Mouse (Mus musculus): ENCODE results near the gene Syt9.

Syt9 gene

GRCm38 (mm10) chr7:107370232-107371125 is at the start of gene Syt9:
Syt9 (plus strand) TSS chr7:107370728.
- DNase-seq (ENCODE audit: extremely low read depth, low read depth), result no peak

DNA sequence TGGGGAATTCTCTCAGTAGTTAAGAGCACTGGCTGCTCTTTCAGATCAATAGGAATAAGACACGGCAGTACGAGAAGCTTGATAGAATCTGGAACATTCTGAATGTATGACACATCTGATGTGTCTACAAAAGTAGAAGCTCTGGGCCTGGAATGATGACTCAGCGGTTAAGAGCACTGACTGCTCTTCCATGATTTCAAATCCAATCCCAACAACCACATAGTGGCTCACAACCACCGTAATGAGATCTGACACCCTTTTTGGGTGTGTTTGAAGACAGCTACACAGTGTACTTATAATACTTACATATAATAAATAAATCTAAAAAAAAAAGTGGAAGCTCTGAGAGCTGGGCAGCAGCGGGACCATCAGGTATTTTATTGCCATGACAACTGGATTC is 31.5 kb upstream of the Syt9 start:
- no peak for DNase-seq (ENCODE audit: extremely low read depth, low read depth)

DNA sequence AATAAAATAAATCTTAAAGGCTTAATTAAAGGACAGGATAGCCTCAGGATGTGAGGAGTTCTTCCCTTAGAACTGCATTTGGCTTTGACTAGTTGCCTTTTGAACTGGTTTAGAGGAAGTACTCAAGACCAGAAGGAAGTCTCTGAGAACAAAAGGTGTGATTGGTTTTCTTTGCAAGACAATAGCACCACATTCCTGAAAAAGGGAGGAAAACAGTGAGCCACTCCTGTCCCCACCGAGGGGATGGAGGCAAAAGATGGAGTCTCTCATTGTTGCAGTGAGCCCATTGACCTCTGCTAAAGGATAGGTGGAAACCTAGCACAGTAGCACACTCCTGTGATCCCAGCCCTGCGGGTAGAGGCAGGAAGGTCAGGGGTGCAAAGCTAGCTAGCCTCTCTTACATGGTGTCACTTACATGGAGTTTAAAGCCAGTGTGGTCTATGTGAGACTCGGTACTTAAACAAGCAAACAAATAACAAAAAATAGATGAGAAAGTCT is 30.9 kb upstream of the Syt9 start:
- DNase-seq (ENCODE audit: extremely low read depth, low read depth), result no peak

GRCm38 (mm10) chr7:107340221-107340620 is 30.3 kb upstream of the Syt9 start:
- DNase-seq (ENCODE audit: extremely low read depth, low read depth), result no peak

GRCm38 (mm10) chr7:107341519-107342190 is 28.9 kb upstream of the Syt9 start:
- no peak for DNase-seq (ENCODE audit: extremely low read depth, low read depth)

DNA sequence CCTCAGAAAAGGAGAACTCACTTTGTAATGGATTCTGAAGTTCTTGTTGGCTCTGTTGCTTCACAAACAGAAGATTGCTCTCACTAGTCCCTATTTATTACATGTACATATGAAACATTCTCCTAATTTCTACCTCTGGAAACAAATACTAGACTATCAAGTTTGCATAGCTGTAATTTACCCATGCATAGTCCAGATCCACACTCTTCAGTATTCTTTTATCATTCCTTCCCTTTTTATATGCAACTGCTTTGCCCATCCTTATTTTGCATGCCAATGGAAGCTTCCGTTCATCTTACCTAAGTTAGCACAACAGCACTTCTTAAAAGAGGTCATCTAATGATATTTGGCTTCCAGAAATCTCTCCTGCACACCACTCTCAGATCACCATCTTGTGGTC is 21.3 kb upstream of the Syt9 start:
- no peak for DNase-seq (ENCODE audit: extremely low read depth, low read depth)

DNA sequence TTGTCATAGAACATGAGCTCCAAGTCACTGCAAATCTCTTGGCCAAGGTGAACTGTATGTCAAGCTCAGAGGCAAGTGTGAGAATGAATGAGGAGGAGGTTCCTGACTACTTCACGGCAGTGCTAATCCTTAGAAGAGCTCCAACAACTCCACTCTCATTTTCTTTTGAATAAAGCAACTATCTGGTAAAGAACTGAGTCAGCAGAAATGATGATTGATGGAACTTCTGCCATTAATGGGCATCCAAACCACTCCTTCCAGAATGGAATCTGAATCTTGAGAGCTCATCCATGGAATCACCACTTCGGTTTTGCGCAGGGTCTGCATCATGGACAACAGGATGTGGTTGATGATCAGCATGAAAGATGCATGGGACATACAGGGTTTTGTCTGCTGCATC is 8.4 kb upstream of the Syt9 start:
- DNase-seq (ENCODE audit: extremely low read depth, low read depth), result no peak

DNA sequence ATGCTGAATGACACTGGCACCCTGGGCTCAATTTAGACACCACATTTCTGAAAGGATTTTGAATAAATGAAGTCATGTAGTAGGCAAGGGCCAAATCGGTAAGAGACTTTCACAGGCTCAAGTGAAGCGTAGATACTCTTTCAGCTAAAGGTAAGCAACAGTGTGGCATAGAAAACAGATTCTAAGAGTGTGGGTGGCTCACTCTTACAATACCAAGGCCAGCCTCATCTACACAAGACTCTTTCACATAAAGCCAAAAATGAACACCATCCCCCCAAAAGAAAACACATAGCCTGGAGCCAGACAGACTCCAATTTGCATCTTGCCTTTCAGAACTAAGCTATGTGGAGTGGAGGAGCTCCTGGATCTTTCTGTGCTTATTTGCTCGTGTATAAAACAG is 7.9 kb upstream of the Syt9 start:
- DNase-seq (ENCODE audit: extremely low read depth, low read depth), result no peak

DNA sequence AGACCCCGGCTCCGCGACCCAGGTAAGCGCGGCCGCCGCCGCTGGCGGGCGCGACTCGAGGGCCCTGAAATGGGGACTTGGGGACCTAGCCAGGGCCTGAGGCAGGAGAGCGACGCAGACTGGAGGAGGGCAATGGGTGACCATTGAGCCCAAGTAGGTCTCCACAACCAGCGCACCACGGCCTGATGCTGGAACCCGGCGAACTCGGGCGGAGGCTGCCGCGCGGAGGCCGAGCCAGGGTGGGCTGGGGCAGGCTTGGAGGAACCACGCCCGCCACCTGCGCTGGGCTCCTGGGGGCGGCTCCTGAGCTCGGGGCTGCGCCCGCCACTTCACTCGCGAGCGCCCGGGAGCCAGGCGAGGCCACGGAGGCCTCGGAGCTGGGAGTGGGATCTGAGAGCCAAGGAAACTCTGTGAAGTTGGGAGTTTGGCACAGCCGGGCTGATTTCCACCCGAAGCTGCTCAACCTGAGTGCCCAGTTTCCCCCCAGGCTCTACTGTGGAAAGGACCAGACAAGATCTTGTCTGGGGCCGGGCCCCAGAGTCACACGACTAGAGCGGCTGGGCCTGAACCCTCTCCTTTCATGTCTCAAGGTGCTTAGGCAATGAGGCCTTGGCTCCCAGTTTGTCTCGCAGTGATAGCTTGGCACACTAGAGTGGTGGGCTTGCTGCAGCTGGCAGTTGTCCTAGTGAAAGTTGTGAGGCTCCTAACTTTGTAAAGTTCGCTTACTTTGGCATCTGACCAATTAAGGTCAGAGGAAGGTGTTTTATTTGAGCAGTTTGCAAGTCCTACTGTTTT is 795 bp downstream of the Syt9 start:
- no peak for DNase-seq (ENCODE audit: extremely low read depth, low read depth)

GRCm38 (mm10) chr7:107380562-107380961 is 10.0 kb downstream of the Syt9 start:
- DNase-seq (ENCODE audit: extremely low read depth, low read depth), result no peak

- no peak for DNase-seq (ENCODE audit: extremely low read depth, low read depth)
Measured at GRCm38 (mm10) chr7:107389604-107390003, 19.1 kb downstream of the Syt9 start.

GRCm38 (mm10) chr7:107392749-107393148 is 22.2 kb downstream of the Syt9 start:
- DNase-seq (ENCODE audit: extremely low read depth, low read depth), result no peak

GRCm38 (mm10) chr7:107400061-107400799 is 29.7 kb downstream of the Syt9 start:
- DNase-seq (ENCODE audit: extremely low read depth, low read depth), result no peak

DNA sequence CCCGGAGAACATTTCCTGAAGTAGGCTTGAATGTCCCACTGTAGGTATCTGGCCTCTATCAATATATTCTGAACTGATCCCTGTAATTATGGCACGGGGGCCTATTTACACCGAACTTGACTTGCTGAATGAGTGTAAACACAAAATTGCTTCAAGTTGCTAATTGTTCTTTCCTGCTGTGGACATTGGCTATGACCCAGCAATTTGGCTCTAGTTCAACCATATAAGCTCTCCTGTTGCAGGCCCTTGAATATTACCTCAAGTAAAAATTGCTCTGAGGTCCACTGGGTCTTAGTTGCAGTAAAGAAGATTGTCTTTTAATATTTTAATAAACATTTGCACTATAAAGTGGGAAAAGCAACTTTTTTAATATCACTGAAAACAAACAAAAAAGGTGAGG is 32.7 kb downstream of the Syt9 start:
- DNase-seq (ENCODE audit: extremely low read depth, low read depth), result no peak

- no peak for DNase-seq (ENCODE audit: extremely low read depth, low read depth)
Measured at GRCm38 (mm10) chr7:107414928-107415327, 44.4 kb downstream of the Syt9 start.

DNA sequence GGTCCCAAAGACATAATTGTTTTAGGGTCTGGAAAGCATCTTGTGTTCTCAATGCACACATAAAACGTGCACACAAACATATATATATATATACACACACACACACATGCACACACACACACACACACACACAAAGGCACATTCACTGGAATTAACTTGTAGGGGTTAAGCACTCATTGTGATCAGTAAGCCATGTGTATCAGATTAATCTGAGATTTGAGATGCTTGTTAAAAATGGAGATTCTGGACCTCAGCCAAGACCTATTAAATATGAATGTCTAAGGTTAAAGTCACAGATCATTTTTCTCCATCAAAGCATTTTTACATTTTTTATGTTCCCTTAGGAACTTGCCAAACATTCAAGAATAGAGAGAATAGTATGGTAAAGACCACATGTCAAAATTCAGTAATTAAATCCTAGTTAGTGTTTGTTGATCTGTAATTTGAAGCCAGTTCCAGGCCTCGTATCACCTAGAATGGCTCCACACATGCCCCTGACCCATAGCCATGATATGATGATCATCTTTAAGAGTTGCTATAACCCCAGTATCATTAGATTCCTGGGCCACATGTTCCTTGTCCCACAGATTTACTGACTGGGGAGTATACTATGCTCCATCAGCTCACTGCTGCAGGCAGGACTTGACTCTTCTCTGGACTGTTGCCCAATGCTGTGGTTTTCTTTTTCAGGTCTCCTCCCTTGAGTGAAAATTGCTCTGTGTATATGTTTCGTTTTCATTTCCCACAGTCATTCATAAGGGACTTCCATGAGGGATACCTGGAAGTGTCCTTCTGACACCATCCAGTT is 46.7 kb downstream of the Syt9 start:
- DNase-seq (ENCODE audit: extremely low read depth, low read depth), result no peak

DNA sequence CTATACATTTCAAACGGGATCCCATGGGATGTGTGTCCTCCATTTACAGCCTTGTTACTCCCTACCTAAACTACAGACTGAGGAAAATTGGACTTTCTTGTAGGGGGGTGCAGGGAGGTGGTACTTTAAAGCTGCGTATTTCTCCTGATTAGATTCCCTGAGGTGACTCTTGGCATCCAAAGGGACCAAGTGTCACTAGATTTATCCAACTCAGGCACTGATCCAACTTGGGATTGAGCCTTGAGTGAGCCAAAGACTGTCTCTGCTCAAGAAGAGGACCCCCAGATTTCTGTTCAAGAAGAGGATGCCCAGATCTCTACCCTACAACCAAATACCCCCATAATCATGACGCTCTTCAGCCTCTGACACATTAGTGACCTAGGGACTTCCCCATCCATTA is 66.9 kb downstream of the Syt9 start:
- DNase-seq (ENCODE audit: extremely low read depth, low read depth), result no peak

DNA sequence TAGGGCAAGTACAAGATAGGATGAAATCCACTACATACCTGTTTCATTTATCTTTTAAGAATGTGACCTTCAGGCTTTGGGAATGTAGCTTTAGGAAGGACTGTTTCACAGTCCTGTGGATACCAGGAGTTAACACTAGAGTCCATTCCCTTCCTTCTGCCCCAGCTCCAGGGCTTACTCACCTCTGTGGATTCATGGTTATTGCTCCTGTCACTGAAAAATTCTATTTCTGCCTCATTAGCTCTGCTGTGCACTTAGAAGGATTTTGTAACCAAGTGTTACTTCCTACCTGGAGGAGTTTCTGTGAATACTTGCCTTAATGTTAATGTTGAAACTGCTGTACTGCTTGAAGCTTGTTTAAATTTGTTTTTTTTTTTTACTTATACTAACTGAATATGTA is 74.1 kb downstream of the Syt9 start:
- DNase-seq (ENCODE audit: extremely low read depth, low read depth), result no peak

DNA sequence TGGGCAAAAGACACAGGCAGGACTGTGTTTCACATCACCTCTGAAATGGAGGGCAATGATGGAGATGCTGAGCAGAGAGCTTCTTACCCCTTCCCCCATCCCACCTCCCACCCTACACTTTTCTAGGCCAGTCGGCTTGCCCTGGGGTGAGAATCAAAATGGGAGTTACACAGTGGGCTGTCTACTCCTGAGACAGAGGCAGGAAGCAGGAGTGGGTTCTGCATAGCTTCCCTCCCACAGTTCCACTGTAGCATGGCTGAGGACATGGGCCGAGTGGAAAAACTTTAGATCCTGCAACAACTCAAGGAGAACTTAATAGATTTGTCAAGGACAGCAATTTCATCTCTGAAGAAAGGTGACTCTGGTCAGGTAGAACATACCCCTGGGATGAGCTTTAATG is 84.1 kb downstream of the Syt9 start:
- no peak for DNase-seq (ENCODE audit: extremely low read depth, low read depth)

DNA sequence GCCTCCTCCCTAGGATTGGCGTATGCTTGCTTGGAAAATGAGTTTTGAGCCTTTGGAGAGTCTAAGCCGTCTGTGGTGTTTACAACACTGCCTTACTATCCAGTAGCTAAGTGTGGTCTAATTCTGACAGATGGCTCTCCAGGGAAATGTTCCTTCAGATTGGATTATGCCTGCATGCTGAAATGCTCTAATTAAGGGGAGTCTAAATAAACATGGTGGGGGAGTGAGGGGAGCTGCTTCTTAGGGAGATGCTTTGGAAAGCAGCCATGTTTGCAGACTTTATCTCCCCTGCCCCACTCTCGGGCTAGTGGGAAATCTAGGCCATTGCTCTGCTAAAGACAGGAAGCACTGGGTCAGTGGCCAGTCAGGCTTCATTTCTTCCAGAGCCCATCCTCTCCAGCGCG is 84.6 kb downstream of the Syt9 start:
- DNase-seq (ENCODE audit: extremely low read depth, low read depth), result no peak

Data from MEL-GATA-1-ER (cell line).